Comparison of ENCODE assay signal across 8 mouse cellular contexts in the genomic region with DNA sequence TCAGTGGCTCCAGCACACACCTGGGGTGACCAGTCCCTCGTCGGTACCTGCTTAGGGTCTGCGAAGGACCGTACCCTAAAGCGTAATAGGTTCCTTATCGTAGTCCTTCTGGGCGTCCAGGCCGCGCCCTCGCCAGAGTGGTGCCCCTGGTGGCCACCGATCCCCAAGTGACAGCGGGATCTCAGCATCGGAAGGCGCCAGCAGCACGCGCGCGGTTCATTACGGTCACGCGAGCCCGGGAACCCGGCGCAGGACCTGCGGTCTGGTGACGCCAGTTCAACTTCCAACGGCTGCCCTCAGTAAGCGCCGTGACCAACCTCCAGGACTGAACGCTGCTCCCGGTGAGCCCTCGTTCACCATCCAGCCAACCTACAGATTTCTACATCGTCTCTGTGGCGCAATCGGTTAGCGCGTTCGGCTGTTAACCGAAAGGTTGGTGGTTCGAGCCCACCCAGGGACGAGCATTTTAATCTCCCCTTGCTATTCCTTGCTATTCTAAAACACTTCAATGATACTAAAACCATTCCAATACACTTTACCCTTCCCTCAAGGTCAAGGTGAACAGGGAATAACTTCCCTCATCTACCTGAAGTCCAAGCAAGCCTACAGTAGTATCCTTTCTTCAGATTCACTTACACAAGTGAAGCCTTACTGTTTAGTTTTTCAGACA. TPM values are rescaled to one million over a fixed set of nuclear protein-coding genes. Genes with fewer than 3 reads are reported as not detected.
DNase-seq lines count a peak whose midpoint lies in the region; ATAC-seq and TF ChIP-seq lines count a peak whose summit lies in the region.

No protein-coding gene starts in this region.

- peaks cover 9% of the 10 kb centered on the region; the same call in 1 of the 2 replicates for H3K4me1 ChIP-seq in kidney, embryonic 16.5 days (ENCODE audit: insufficient read depth, low read length)
- peaks cover 32% of the 10 kb centered on the region for H3K4me1 ChIP-seq in testis, adult 2 months (ENCODE audit: control insufficient read depth, insufficient read depth, low read length)

- POLR2A ChIA-PET in Patski (lab: Charles Lee): no interaction called here

- H3K4me3 ChIP-seq in kidney, embryonic 16.5 days (ENCODE audit: low read length): peak overlapping the region; percentile 35
- peak overlapping the region; percentile 91 for H3K4me3 ChIP-seq in testis, adult 2 months (ENCODE audit: control insufficient read depth, low read depth, low read length)

- ATAC-seq in kidney, embryonic 16.5 days (ENCODE audit: low FRiP score, low TSS enrichment): no peak
- peak; percentile 40 for ATAC-seq in Patski
- peak; percentile 73 for ATAC-seq in erythroid progenitor cell, adult 5-6 weeks (replicated peaks; ENCODE audit: low FRiP score, poor library complexity, severe bottlenecking)

- peak; percentile 65 for TF ChIP-seq POLR2A in testis, adult 2 months (IDR thresholded peaks at IDR 0.05; ENCODE audit: control insufficient read depth, low read depth, low read length)

- H3K4me2 ChIP-seq in kidney, embryonic 16.5 days (replicated peaks; ENCODE audit: low read depth, low read length): peak overlapping the region; percentile 49

- in situ Hi-C loops in Patski (cut with MboI; ENCODE audit: low pct_unique_long_range_greater_than_20kb): loop anchor here (10.0 kb wide), 1 partner anchor 77 kb away; no protein-coding TSS in a partner anchor

- H3K27me3 ChIP-seq in kidney, embryonic 16.5 days (ENCODE audit: insufficient read depth, low read length): peaks cover 89% of the 10 kb centered on the region
- no peaks in the 10 kb centered on the region for H3K27me3 ChIP-seq in Patski
- H3K27me3 ChIP-seq in testis, adult 2 months (ENCODE audit: control insufficient read depth, insufficient read depth, low read length): no peaks in the 10 kb centered on the region

- no peak overlapping the region for H3K27ac ChIP-seq in kidney, embryonic 16.5 days (ENCODE audit: low read length)
- peak overlapping the region; percentile 95 for H3K27ac ChIP-seq in testis, adult 2 months (ENCODE audit: control insufficient read depth, insufficient read depth, low read depth, low read length)

- H3K9ac ChIP-seq in kidney, embryonic 16.5 days (replicated peaks; ENCODE audit: low read length): no peak overlapping the region

- DNase-seq in kidney, adult 18-20 months: no peak
- DNase-seq in Patski (ENCODE audit: low read depth, low spot score) (no peak), MN1 (ENCODE audit: low spot score) (no peak)
- peak; percentile 59 for DNase-seq in induced T-regulatory cell, adult 2 months (ENCODE audit: low read depth)
- peak; percentile 84 for DNase-seq in mesoderm, embryonic 11.5 days (ENCODE audit: low read depth, low spot score)

- no peaks in the 10 kb centered on the region; the same call in 1 of the 2 replicates for H3K9me3 ChIP-seq in kidney, embryonic 16.5 days (ENCODE audit: low read length)

- no peaks in the 10 kb centered on the region for H3K36me3 ChIP-seq in kidney, embryonic 16.5 days (ENCODE audit: insufficient read depth, low read length)
- no peaks in the 10 kb centered on the region for H3K36me3 ChIP-seq in testis, adult 2 months (ENCODE audit: control insufficient read depth, insufficient read depth, low read length)

- 1% methylated on average over 41 of the region's 41 CpGs for WGBS in kidney, embryonic 16.5 days

- CTCF ChIA-PET in Patski (lab: Charles Lee): interaction anchor here (1.1 to 1.2 kb wide), 2 partner anchors 9 to 39 kb away, joined by 3 read pairs; no protein-coding TSS in a partner anchor

- TF ChIP-seq CTCF in Patski (IDR thresholded peaks at IDR 0.05): peak; percentile 72
- no peak; the same call in 1 of the 2 replicates for TF ChIP-seq CTCF in testis, adult 2 months (IDR thresholded peaks at IDR 0.05; ENCODE audit: control insufficient read depth, insufficient read depth, insufficient replicate concordance, low read depth, low read length)

RNA-seq across cellular contexts. Expression of a gene that starts 50.1 kb away (rescaled TPM):
- polyA plus RNA-seq in kidney, embryonic 16.5 days (2015; fragmentation: Nextera tagmentation; extraction: Ambion mirVana): 0.25 TPM in 1 of 2 replicates, not detected in the other
- polyA plus RNA-seq in Patski (2021): not detected
- not detected in 2 replicates for total RNA-seq in erythroid progenitor cell, adult 5-6 weeks (2015; ENCODE audit: low replicate concordance)
- total RNA-seq in erythroid progenitor cell, adult 5-6 weeks (2017; ENCODE audit: low replicate concordance): not detected in 2 replicates
- 4.7 and 5.5 TPM in 2 replicates for polyA plus RNA-seq in testis, adult 2 months (2012; rRNA removed)

Comparison
In these comparisons a context has a peak if more than half of its experiments do, and no peak if none do; other contexts are left out.
1. DNase-seq: peak in induced T-regulatory cell, adult 2 months (single experiment) and mesoderm, embryonic 11.5 days (single experiment); none in kidney, adult 18-20 months (single experiment), Patski (single experiment) and MN1 (single experiment).